Mouse (Mus musculus): ENCODE measurements around the gene Supt6.
"Not testable (repeated sequence)": the region's sequence is repeated elsewhere in the genome, so short reads cannot be mapped to it uniquely, and the experiment has no call there.

The Supt6 gene

GRCm38 (mm10) chr11:78223586-78223985, 22.2 kb downstream of the Supt6 start:
- no peak for DNase-seq (ENCODE audit: low read depth)

GRCm38 (mm10) chr11:78215709-78216317, 30.0 kb downstream of the Supt6 start:
- DNase-seq (ENCODE audit: low read depth) = peak; percentile 22

GRCm38 (mm10) chr11:78213086-78213817, 32.5 kb downstream of the Supt6 start:
- DNase-seq (ENCODE audit: low read depth) = peak; percentile 92

- DNase-seq (ENCODE audit: low read depth) = no peak
These were observed 34.3 kb downstream of the Supt6 start for GRCm38 (mm10) chr11:78211513-78211912.

GRCm38 (mm10) chr11:78210615-78211014, 35.2 kb downstream of the Supt6 start:
- no peak for DNase-seq (ENCODE audit: low read depth)

- DNase-seq (ENCODE audit: low read depth) = no peak
These were observed 35.9 kb downstream of the Supt6 start for GRCm38 (mm10) chr11:78209886-78210285.

GRCm38 (mm10) chr11:78207190-78207589, 38.6 kb downstream of the Supt6 start:
- DNase-seq (ENCODE audit: low read depth) = no peak

GRCm38 (mm10) chr11:78205361-78206206, 40.2 kb downstream of the Supt6 start:
- DNase-seq (ENCODE audit: low read depth) = no peak

GRCm38 (mm10) chr11:78204287-78204686, 41.5 kb downstream of the Supt6 start:
- DNase-seq (ENCODE audit: low read depth) = no peak

- DNase-seq (ENCODE audit: low read depth) = no peak
These were observed 43.4 kb downstream of the Supt6 start for GRCm38 (mm10) chr11:78202372-78202771.

GRCm38 (mm10) chr11:78195101-78195863, 50.5 kb downstream of the Supt6 start:
- no peak for DNase-seq (ENCODE audit: low read depth)

GRCm38 (mm10) chr11:78194411-78195100, 51.2 kb downstream of the Supt6 start:
- no peak for DNase-seq (ENCODE audit: low read depth)

GRCm38 (mm10) chr11:78193113-78193512, 52.7 kb downstream of the Supt6 start, which contains the start of gene Proca1:
TSS of gene Proca1 (plus strand) at chr11:78193392.
- no peak for DNase-seq (ENCODE audit: low read depth)

- DNase-seq (ENCODE audit: low read depth) = no peak
These were observed 55.7 kb downstream of the Supt6 start for GRCm38 (mm10) chr11:78190041-78190440.

GRCm38 (mm10) chr11:78189234-78190040, 56.4 kb downstream of the Supt6 start:
- DNase-seq (ENCODE audit: low read depth) = no peak

GRCm38 (mm10) chr11:78188331-78189233, 57.2 kb downstream of the Supt6 start, which contains the start of gene Rab34:
TSS of gene Rab34 (plus strand) at chr11:78188430.
- no peak for DNase-seq (ENCODE audit: low read depth)

- DNase-seq (ENCODE audit: low read depth) = not testable (repeated sequence)
These were observed 61.1 kb downstream of the Supt6 start for GRCm38 (mm10) chr11:78184702-78185101.

- DNase-seq (ENCODE audit: low read depth) = no peak
These were observed 61.8 kb downstream of the Supt6 start for GRCm38 (mm10) chr11:78183884-78184514.

All from 416B (cell line).